In the genomic region with DNA sequence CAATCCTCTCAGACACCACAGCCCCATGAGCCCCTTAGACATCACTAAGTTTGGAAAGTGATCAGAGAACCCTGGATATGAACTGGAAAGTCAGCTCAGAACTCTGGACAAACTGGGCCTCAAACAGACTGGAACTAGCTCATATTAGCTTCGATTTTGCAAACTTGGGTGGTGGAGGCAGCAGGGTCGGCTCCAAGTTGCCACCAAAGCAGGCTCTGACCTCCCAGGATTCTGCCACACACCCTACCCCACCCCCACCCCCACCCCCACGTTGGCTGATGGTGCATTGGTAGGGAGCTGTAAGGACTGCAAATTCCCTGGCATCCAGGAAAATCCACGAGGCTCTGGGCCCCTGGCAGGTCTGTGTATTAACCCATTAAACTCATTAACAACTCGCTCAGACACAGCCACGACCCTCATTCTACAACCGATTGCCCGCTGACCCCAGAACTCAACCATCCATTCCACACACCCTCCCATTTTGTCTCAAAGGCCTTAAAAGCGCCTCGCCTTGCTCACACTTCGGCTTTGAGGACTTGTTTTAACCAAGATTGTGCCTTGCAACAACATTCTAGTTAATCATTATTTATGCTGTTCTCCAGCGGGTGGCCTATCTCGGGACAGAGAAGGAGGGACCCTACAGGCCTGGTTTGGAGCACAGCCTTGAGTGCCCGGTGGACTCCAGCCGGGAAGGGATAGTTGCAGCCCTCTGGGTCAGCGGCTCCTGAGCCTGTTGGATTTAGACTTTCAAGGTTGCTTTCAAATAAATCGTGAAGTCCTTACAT, we compare ENCODE assay signal across 10 mouse cellular contexts. TPM values are rescaled to one million over a fixed set of nuclear protein-coding genes. Genes with fewer than 3 reads are reported as not detected.
DNase-seq lines count a peak whose midpoint lies in the region; ATAC-seq and TF ChIP-seq lines count a peak whose summit lies in the region.
"Had no signal": no experiment of that assay in that cellular context is flagged by ENCODE, and none has a peak within 500 bp of the region (broad histone marks: within the 10 kb centered on the region; RNA-seq: fewer than 3 reads in every experiment).

No protein-coding gene starts in this region.

- H3K36me3 ChIP-seq in erythroblast, embryonic 14.5 days (ENCODE audit: control insufficient read depth): no peaks in the 10 kb centered on the region
- H3K36me3 ChIP-seq in forebrain, postnatal 0 days (ENCODE audit: insufficient read depth): no peaks in the 10 kb centered on the region

- H3K4me2 ChIP-seq in forebrain, postnatal 0 days (ENCODE audit: low read depth): peak overlapping the region; percentile 66

- H3K27me3 ChIP-seq in erythroblast, embryonic 14.5 days (ENCODE audit: control insufficient read depth): peaks cover 93% of the 10 kb centered on the region
- peaks cover 84% of the 10 kb centered on the region for H3K27me3 ChIP-seq in forebrain, postnatal 0 days (ENCODE audit: insufficient read depth, low read length)

- no peak for ATAC-seq in erythroblast, adult 5-6 weeks (replicated peaks; ENCODE audit: low FRiP score, poor library complexity, severe bottlenecking)
- ATAC-seq in forebrain, postnatal 0 days: no peak
- ATAC-seq: inflammation-experienced regulatory T-cells, adult 6 months had no signal

- WGBS in forebrain, postnatal 0 days: 31% methylated on average over 17 of the region's 17 CpGs

- H3K4me1 ChIP-seq in erythroblast, embryonic 14.5 days (ENCODE audit: control insufficient read depth): peaks cover 5% of the 10 kb centered on the region
- peaks cover 8% of the 10 kb centered on the region; the same call in 1 of the 2 replicates for H3K4me1 ChIP-seq in forebrain, postnatal 0 days (ENCODE audit: insufficient read depth)

- H3K27ac ChIP-seq in forebrain, postnatal 0 days (ENCODE audit: low read depth, low read length): no peak overlapping the region

- H3K9ac ChIP-seq in forebrain, postnatal 0 days: 0 out of 2 replicates have a peak overlapping the region, but pooled peaks have one; percentile 35

- no peak for TF ChIP-seq CTCF in forebrain, postnatal 0 days (IDR thresholded peaks at IDR 0.05; ENCODE audit: low read depth)

- peak overlapping the region; percentile 58 for H3K4me3 ChIP-seq in erythroblast, embryonic 14.5 days (replicated peaks)
- peak overlapping the region; percentile 9; the same call in 1 of the 2 replicates for H3K4me3 ChIP-seq in forebrain, postnatal 0 days (ENCODE audit: low read depth, low read length)

- peaks cover 3% of the 10 kb centered on the region; the same call in 1 of the 2 replicates for H3K9me3 ChIP-seq in erythroblast, embryonic 14.5 days (ENCODE audit: control insufficient read depth, low read length)
- no peaks in the 10 kb centered on the region for H3K9me3 ChIP-seq in forebrain, postnatal 0 days (ENCODE audit: low read length)

- no peak for DNase-seq in forebrain, postnatal 0 days
- DNase-seq in kidney, postnatal 36 days: peak; percentile 64 to 85
- DNase-seq in neural tube, embryonic 10.5 days (ENCODE audit: extremely low spot score, low spot score): peak; percentile 66
- DNase-seq in right cerebral cortex, postnatal 36 days (ENCODE audit: low spot score in 2 of 2): no peak
- no peak for DNase-seq in adrenal gland, adult 8-10 months
- DNase-seq in layer of hippocampus, postnatal 14 days (ENCODE audit: low spot score in 2 of 2): no peak
- DNase-seq: right cerebral cortex, postnatal 4 days had no signal

RNA-seq across cellular contexts. Expression of gene Hs3st3b1, which starts 3.6 kb away (rescaled TPM):
- 0.01 TPM in 2 replicates for polyA plus RNA-seq in erythroblast, embryonic 14.5 days (2012)
- total RNA-seq in erythroblast, adult 5-6 weeks (2015; ENCODE audit: low replicate concordance): not detected in 2 replicates
- total RNA-seq in erythroblast, adult 5-6 weeks (2017; ENCODE audit: low replicate concordance): 1.1 TPM in 1 of 2 replicates, not detected in the other
- total RNA-seq in forebrain, postnatal 0 days (2014; rRNA removed): 3.5 and 4.3 TPM in 2 replicates
- polyA plus RNA-seq in forebrain, postnatal 0 days (2015; fragmentation: Nextera tagmentation; extraction: Ambion mirVana): 1.1 and 1.2 TPM in 2 replicates
- total RNA-seq in adrenal gland, adult 8-10 months (2022): 1 to 10 TPM; 1.5 to 2.8 (median 2.2) TPM
- total RNA-seq in layer of hippocampus, postnatal 14 days (2021): under 1 TPM; 0.48 to 0.62 TPM

Comparison
In these comparisons a context has a peak if more than half of its experiments do, and no peak if none do; other contexts are left out.
1. DNase-seq: peak in kidney, postnatal 36 days (2 of 2) and neural tube, embryonic 10.5 days (single experiment); none in forebrain, postnatal 0 days (single experiment), right cerebral cortex, postnatal 36 days (0 of 2), adrenal gland, adult 8-10 months (single experiment) and layer of hippocampus, postnatal 14 days (0 of 2).